Mouse (Mus musculus) cortical plate, adult 2 months (tissue): ENCODE data around the gene Rundc3a. TPM values are rescaled to one million over a fixed set of nuclear protein-coding genes. Genes with fewer than 3 reads are reported as not detected.
A peak's percentile ranks its signal among the peaks of the same experiment; 100 is the strongest.

ENCODE experiments used
- H3K27ac ChIP-seq: fragments of 200-500 bp; 2 replicates; pipeline ENCODE4 v1.5.1; 2012; ENCODE audit warnings: low read length, control low read depth, inconsistent platforms; ENCODE audit not compliant: insufficient read depth
- H3K4me1 ChIP-seq: fragments of 200-500 bp; 2 replicates; pipeline ENCODE4 v1.6.1; 2011; ENCODE audit warnings: low read length; ENCODE audit not compliant: control insufficient read depth, insufficient read depth
- H3K4me3 ChIP-seq: fragments of 200-500 bp; 2 replicates; pipeline ENCODE4 v1.5.1; 2011; ENCODE audit warnings: mild to moderate bottlenecking, low read length, control low read depth; ENCODE audit not compliant: insufficient read depth
- CTCF ChIP-seq: fragments of 200-500 bp; IDR thresholded peaks from 2 replicates; pipeline ENCODE4 v1.5.1; 2011; ENCODE audit warnings: mild to moderate bottlenecking, control low read depth, low read length; ENCODE audit not compliant: insufficient read depth; ENCODE audit errors: extremely low read depth
- POLR2A ChIP-seq: fragments of 200-500 bp; IDR thresholded peaks from 2 replicates; pipeline ENCODE4 v1.6.1; 2011; ENCODE audit warnings: mild to moderate bottlenecking, low read length, control low read depth; ENCODE audit not compliant: insufficient read depth; ENCODE audit errors: extremely low read depth
- polyA plus RNA-seq: library from polyadenylated mRNA; depleted of rRNA; stranded (reverse); fragments of >200 nt; gene quantifications from 2 replicates; pipeline ENCODE4 v1.2.3, GENCODE M21; 2012

Gene Rundc3a
- polyA plus RNA-seq, 1 experiment: 511 TPM

GRCm38 (mm10) chr11:102417160-102417559, 24.0 kb downstream of the Rundc3a start:
- Histone ChIP-seq H3K4me1 (no peaks in the 10 kb centered on the region), H3K27ac (no peak overlapping the region), H3K4me3 (no peak overlapping the region)
- no peak for TF ChIP-seq POLR2A
- TF ChIP-seq CTCF: no peak

GRCm38 (mm10) chr11:102418887-102419286, 25.7 kb downstream of the Rundc3a start:
- no peaks in the 10 kb centered on the region for H3K4me1 ChIP-seq
- no peak overlapping the region for H3K27ac ChIP-seq
- TF ChIP-seq CTCF: no peak

GRCm38 (mm10) chr11:102421559-102421958, 28.4 kb downstream of the Rundc3a start:
- H3K4me3 ChIP-seq: no peak overlapping the region
- H3K4me1 ChIP-seq: no peaks in the 10 kb centered on the region
- H3K27ac ChIP-seq: no peak overlapping the region
- TF ChIP-seq POLR2A (no peak), CTCF (no peak)

More at GRCm38 (mm10) chr11:102418887-102419286, 25.7 kb downstream of the Rundc3a start:
- H3K4me3 ChIP-seq: no peak overlapping the region

GRCm38 (mm10) chr11:102424666-102425065, 31.5 kb downstream of the Rundc3a start:
- no peak overlapping the region for H3K4me3 ChIP-seq
- H3K4me1 ChIP-seq: no peaks in the 10 kb centered on the region
- H3K27ac ChIP-seq: no peak overlapping the region
- TF ChIP-seq POLR2A: no peak
- no peak for TF ChIP-seq CTCF

GRCm38 (mm10) chr11:102425555-102426316, 32.5 kb downstream of the Rundc3a start:
- no peaks in the 10 kb centered on the region for H3K4me1 ChIP-seq
- H3K27ac ChIP-seq: no peak overlapping the region
- no peak overlapping the region for H3K4me3 ChIP-seq
- TF ChIP-seq POLR2A (no peak), CTCF (no peak)

GRCm38 (mm10) chr11:102428981-102429540, 35.9 kb downstream of the Rundc3a start:
- TF ChIP-seq CTCF (no peak), POLR2A (no peak)
- Histone ChIP-seq H3K27ac (no peak overlapping the region), H3K4me1 (peaks cover 6% of the 10 kb centered on the region), H3K4me3 (no peak overlapping the region; the same call in 1 of the 2 replicates)

GRCm38 (mm10) chr11:102429551-102429950, 36.3 kb downstream of the Rundc3a start:
- H3K4me1 ChIP-seq: peaks cover 8% of the 10 kb centered on the region
- peak overlapping the region; percentile 41 for H3K4me3 ChIP-seq
- H3K27ac ChIP-seq: no peak overlapping the region
- TF ChIP-seq POLR2A (no peak), CTCF (no peak)

GRCm38 (mm10) chr11:102430121-102431017, 37.2 kb downstream of the Rundc3a start, which contains the start of gene Grn:
Gene Grn, plus strand, starts transcription at chr11:102430315.
- TF ChIP-seq POLR2A (peak; percentile 71), CTCF (no peak)
- Histone ChIP-seq H3K4me3 (peak within 1 kb of the TSS; percentile 41), H3K27ac (peak within 1 kb of the TSS; percentile 26; the same call in 1 of the 2 replicates), H3K4me1 (peaks cover 8% of the 10 kb centered on the region)

- peaks cover 8% of the 10 kb centered on the region for H3K4me1 ChIP-seq
- peak overlapping the region; percentile 26; the same call in 1 of the 2 replicates for H3K27ac ChIP-seq
- TF ChIP-seq CTCF: peak; percentile 67
- no peak for TF ChIP-seq POLR2A
- peak overlapping the region; percentile 41 for H3K4me3 ChIP-seq
These were observed 37.9 kb downstream of the Rundc3a start for GRCm38 (mm10) chr11:102431018-102431645.

- no peak overlapping the region; the same call in 1 of the 2 replicates for H3K4me3 ChIP-seq
- H3K27ac ChIP-seq: no peak overlapping the region
- TF ChIP-seq POLR2A: no peak
- H3K4me1 ChIP-seq: peaks cover 8% of the 10 kb centered on the region
These were observed 38.5 kb downstream of the Rundc3a start for GRCm38 (mm10) chr11:102431728-102432114.
